Mouse (Mus musculus) olfactory bulb, adult 2 months (tissue): ENCODE data around the gene Myom1.

Source experiments
- CTCF ChIP-seq: fragments of 200-500 bp; IDR thresholded peaks from 2 replicates; pipeline ENCODE4 v1.5.1; 2012; ENCODE audit warnings: low read depth, mild to moderate bottlenecking, low read length, moderate library complexity; ENCODE audit not compliant: insufficient read depth
- POLR2A ChIP-seq: fragments of 200-500 bp; IDR thresholded peaks from 2 replicates; pipeline ENCODE4 v1.6.1; 2012; ENCODE audit warnings: mild to moderate bottlenecking, low read depth, low read length, moderate library complexity; ENCODE audit not compliant: insufficient read depth

GRCm38 (mm10) chr17:70991706-70992625 lies 10.5 kb upstream of the Myom1 start:
- TF ChIP-seq CTCF (no peak), POLR2A (no peak)
